14 mouse cellular contexts compared by ENCODE assay signal in the genomic region with DNA sequence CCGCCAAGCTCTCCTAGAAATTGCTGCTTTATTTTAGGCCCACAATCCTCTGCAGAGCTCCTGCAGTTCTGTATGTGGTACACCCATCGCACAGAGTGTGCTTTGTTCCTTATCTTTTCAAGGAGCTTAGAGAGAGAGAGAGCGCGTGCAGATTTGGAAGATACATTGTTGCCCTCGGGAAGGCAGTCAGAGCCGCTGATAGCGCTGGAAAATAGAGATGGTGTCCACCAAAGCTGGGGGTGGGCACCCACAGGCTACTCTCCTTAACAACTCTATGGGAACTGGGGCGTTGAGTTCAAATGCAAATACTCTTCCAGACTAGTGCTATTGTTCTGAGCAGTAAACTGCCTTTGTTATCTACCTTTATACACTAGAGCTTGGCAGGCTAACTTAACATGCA.
A peak's percentile ranks its signal among the peaks of the same experiment; 100 is the strongest.
DNase-seq lines count a peak whose midpoint lies in the region; ATAC-seq and TF ChIP-seq lines count a peak whose summit lies in the region.
"Had no signal": no experiment of that assay in that cellular context is flagged by ENCODE, and none has a peak within 500 bp of the region (broad histone marks: within the 10 kb centered on the region; RNA-seq: fewer than 3 reads in every experiment).

No protein-coding gene starts in this region.

- peak; percentile 70 for DNase-seq in ES-E14 (ENCODE audit: low read depth, low spot score)
- peak; percentile 40 for DNase-seq in forebrain, postnatal 0 days
- no peak for DNase-seq in gastrocnemius, postnatal 10 days
- DNase-seq in cerebellum, adult 8-10 months = no peak
- DNase-seq in left cerebral cortex, postnatal 4 days = no peak
- DNase-seq: adrenal gland, postnatal 10 days; cerebellum, adult 9-11 months; thymus, postnatal 25 days had no signal

- H3K4me3 ChIP-seq in ES-Bruce4 (ENCODE audit: low read depth, low read length) = no peak overlapping the region
- H3K4me3 ChIP-seq in ES-E14 (ENCODE audit: insufficient read depth in 1 of 2, low read depth in 1 of 2, low read length in 2 of 2, poor library complexity in 1 of 2, severe bottlenecking in 1 of 2) = no peak overlapping the region
- no peak overlapping the region for H3K4me3 ChIP-seq in forebrain, postnatal 0 days (ENCODE audit: low read depth, low read length)
- H3K4me3 ChIP-seq in midbrain, embryonic 13.5 days (replicated peaks) = no peak overlapping the region
- H3K4me3 ChIP-seq: left cerebral cortex, adult 2 months; liver, embryonic 15.5 days; myocyte had no signal

- TF ChIP-seq EP300 in ES-Bruce4 (IDR thresholded peaks at IDR 0.05; ENCODE audit: insufficient read depth, low read depth, low read length) = peak; percentile 93

- H3K9me3 ChIP-seq in ES-Bruce4 (replicated peaks; ENCODE audit: control insufficient read depth, insufficient read depth, low read length, poor library complexity, severe bottlenecking) = peaks cover 13% of the 10 kb centered on the region
- peaks cover 4% of the 10 kb centered on the region for H3K9me3 ChIP-seq in ES-E14 (ENCODE audit: control insufficient read depth, insufficient read depth, low read depth, low read length)
- H3K9me3 ChIP-seq in forebrain, postnatal 0 days (ENCODE audit: low read length) = no peaks in the 10 kb centered on the region
- no peaks in the 10 kb centered on the region for H3K9me3 ChIP-seq in midbrain, embryonic 13.5 days
- H3K9me3 ChIP-seq: G1E; liver, embryonic 15.5 days had no signal

- peak; percentile 36; the same call in 1 of the 2 replicates for ATAC-seq in forebrain, postnatal 0 days
- peak; percentile 76 for ATAC-seq in midbrain, embryonic 13.5 days

- H3K27me3 ChIP-seq in ES-Bruce4 (ENCODE audit: control insufficient read depth, insufficient read depth, low read length, poor library complexity, severe bottlenecking) = no peaks in the 10 kb centered on the region
- no peaks in the 10 kb centered on the region for H3K27me3 ChIP-seq in forebrain, postnatal 0 days (ENCODE audit: insufficient read depth, low read length)
- no peaks in the 10 kb centered on the region for H3K27me3 ChIP-seq in midbrain, embryonic 13.5 days
- H3K27me3 ChIP-seq: liver, embryonic 15.5 days had no signal

- no peak overlapping the region for H3K4me2 ChIP-seq in forebrain, postnatal 0 days (ENCODE audit: low read depth)
- peak overlapping the region; percentile 22 for H3K4me2 ChIP-seq in midbrain, embryonic 13.5 days (replicated peaks)
- H3K4me2 ChIP-seq: liver, embryonic 15.5 days had no signal

- WGBS in forebrain, postnatal 0 days = 8% methylated on average over 8 of the region's 8 CpGs
- 5% methylated on average over 8 of the region's 8 CpGs for WGBS in midbrain, embryonic 13.5 days

- no peak for TF ChIP-seq POLR2A in ES-Bruce4 (IDR thresholded peaks at IDR 0.05; ENCODE audit: insufficient read depth, low read length)

- H3K27ac ChIP-seq in ES-Bruce4 (ENCODE audit: insufficient read depth, low read length) (peak overlapping the region; percentile 94), ES-E14 (ENCODE audit: insufficient read depth, low read depth, low read length, poor library complexity, severe bottlenecking) (peak overlapping the region; percentile 72)
- H3K27ac ChIP-seq in forebrain, postnatal 0 days (ENCODE audit: low read depth, low read length) = peak overlapping the region; percentile 59
- H3K27ac ChIP-seq in midbrain, embryonic 13.5 days = peak overlapping the region; percentile 30; the same call in 1 of the 2 replicates
- H3K27ac ChIP-seq: left cerebral cortex, adult 2 months; liver, embryonic 15.5 days had no signal

- intact Hi-C loops in left cerebral cortex, postnatal 4 days (cut with DNase I) = no loop called here

- in situ Hi-C loops in ES-E14 (cut with MboI; ENCODE audit: low sequenced_read_pairs in 2 of 2, unreplicated experiment in 2 of 2) = no loop called here

- no peaks in the 10 kb centered on the region for H3K36me3 ChIP-seq in ES-Bruce4 (ENCODE audit: control insufficient read depth, insufficient read depth, low read length, poor library complexity, severe bottlenecking)
- H3K36me3 ChIP-seq in ES-E14 (ENCODE audit: control insufficient read depth, insufficient read depth, low read length, poor library complexity, severe bottlenecking) = no peaks in the 10 kb centered on the region
- no peaks in the 10 kb centered on the region for H3K36me3 ChIP-seq in forebrain, postnatal 0 days (ENCODE audit: insufficient read depth)
- H3K36me3 ChIP-seq in midbrain, embryonic 13.5 days = no peaks in the 10 kb centered on the region
- H3K36me3 ChIP-seq: G1E; liver, embryonic 15.5 days had no signal

- TF ChIP-seq CTCF in ES-Bruce4 (IDR thresholded peaks at IDR 0.05; ENCODE audit: low read depth, low read length) = no peak
- no peak for TF ChIP-seq CTCF in forebrain, postnatal 0 days (IDR thresholded peaks at IDR 0.05; ENCODE audit: low read depth)

- H3K4me1 ChIP-seq in ES-Bruce4 (ENCODE audit: control insufficient read depth, insufficient read depth, low read length) (peaks cover 1% of the 10 kb centered on the region), ES-E14 (ENCODE audit: control insufficient read depth in 2 of 2, insufficient read depth in 2 of 2, low read length in 2 of 2, poor library complexity in 1 of 2) (peaks cover 0 to 2% of the 10 kb centered on the region in 2 experiments; a peak in 1 of 4 replicates)
- peaks cover 6% of the 10 kb centered on the region; the same call in 1 of the 2 replicates for H3K4me1 ChIP-seq in forebrain, postnatal 0 days (ENCODE audit: insufficient read depth)
- H3K4me1 ChIP-seq in midbrain, embryonic 13.5 days (replicated peaks) = peaks cover 12% of the 10 kb centered on the region
- H3K4me1 ChIP-seq: liver, embryonic 15.5 days had no signal

- H3K9ac ChIP-seq in ES-Bruce4 (ENCODE audit: low read depth, poor library complexity, severe bottlenecking) (no peak overlapping the region), ES-E14 (ENCODE audit: insufficient read depth, low read depth, low read length, poor library complexity, severe bottlenecking) (no peak overlapping the region)
- peak overlapping the region; percentile 28; the same call in 1 of the 2 replicates for H3K9ac ChIP-seq in forebrain, postnatal 0 days
- no peak overlapping the region for H3K9ac ChIP-seq in midbrain, embryonic 13.5 days (replicated peaks)
- H3K9ac ChIP-seq: liver, embryonic 15.5 days had no signal

TF ChIP-seq in ES-E14, 5 proteins besides CTCF, POLR2A, EP300 and RAD21:
- TF ChIP-seq MAFK (IDR thresholded peaks at IDR 0.05; ENCODE audit: insufficient read depth, low read depth, low read length) (no peak), CHD2 (IDR thresholded peaks at IDR 0.05; ENCODE audit: low read depth, low read length) (no peak), ZNF384 (IDR thresholded peaks at IDR 0.05; ENCODE audit: low read depth, low read length) (no peak), HCFC1 (IDR thresholded peaks at IDR 0.05; ENCODE audit: borderline replicate concordance, insufficient read depth, low read length) (no peak), ZC3H11A (IDR thresholded peaks at IDR 0.05; ENCODE audit: borderline replicate concordance, low read depth, low read length) (no peak)

Comparison
In these comparisons a context has a peak if more than half of its experiments do, and no peak if none do; other contexts are left out.
1. H3K27ac ChIP-seq: peak in every context shown above with its lines; median percentile 94 in ES-Bruce4; 72 in ES-E14; 59 in forebrain, postnatal 0 days; 30 in midbrain, embryonic 13.5 days.
2. DNase-seq: peak in ES-E14 (single experiment) and forebrain, postnatal 0 days (single experiment); none in gastrocnemius, postnatal 10 days (single experiment), cerebellum, adult 8-10 months (single experiment) and left cerebral cortex, postnatal 4 days (single experiment).